Mouse (Mus musculus): Measurements from ENCODE around the gene Arhgap22.

DNA sequence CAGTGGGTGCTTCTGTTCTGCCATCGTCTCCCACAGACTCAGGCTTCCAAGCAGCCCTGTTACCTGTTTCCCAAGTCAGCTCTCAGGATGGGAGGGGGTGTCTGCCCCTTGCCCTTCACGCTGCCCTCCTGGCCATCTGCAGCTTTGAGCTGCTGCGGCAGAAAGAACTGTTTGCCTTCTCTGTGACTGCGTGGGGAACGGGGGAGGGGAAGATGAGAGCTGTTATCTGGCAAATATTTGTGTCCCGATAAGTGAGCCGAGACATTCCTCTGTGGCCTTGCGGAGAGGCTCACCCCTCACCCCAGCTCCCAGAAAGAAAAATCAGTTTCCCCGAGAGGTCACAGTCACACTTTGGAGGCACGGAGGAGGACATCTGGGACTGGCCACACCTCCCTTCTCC, 149.0 kb downstream of the Arhgap22 start:
- no peak for TF ChIP-seq CTCF (IDR thresholded peaks at IDR 0.05; ENCODE audit: insufficient read depth, low read length)
- TF ChIP-seq POLR2A (IDR thresholded peaks at IDR 0.05; ENCODE audit: borderline replicate concordance, extremely low read depth, low read depth, low read length), result no peak

Measured in lung, adult 2 months (tissue).